Mouse (Mus musculus): ENCODE measurements around the gene Rmdn2. TPM values are rescaled to one million over a fixed set of nuclear protein-coding genes. Genes with fewer than 3 reads are reported as not detected.
A peak's percentile ranks its signal among the peaks of the same experiment; 100 is the strongest.

Rmdn2 gene
- total RNA-seq, 2 experiments from 2014 or later, result 6.7 to 6.9 TPM

DNA sequence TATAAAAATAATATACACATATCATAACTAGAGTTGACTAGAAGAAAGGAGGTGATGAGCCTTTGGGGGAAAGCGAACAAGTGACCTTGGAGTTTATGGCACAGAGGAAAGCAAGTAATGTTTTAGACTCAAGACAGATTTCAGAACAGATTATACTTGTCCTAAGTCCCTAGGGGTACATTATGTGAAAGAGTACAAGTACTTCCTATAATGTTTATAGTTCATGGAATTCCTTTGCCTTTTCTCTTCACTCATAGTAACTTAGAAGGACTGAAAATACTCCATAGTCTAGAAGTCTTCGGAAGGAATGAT lies 52.4 kb downstream of the Rmdn2 start:
- DNase-seq, result no peak
- intact Hi-C loops (cut with DNase I; ENCODE audit: low total_unique reads), result loop anchor here (5.0 to 10.0 kb wide), 2 partner anchors 51 to 178 kb away; partner anchors contain the start of gene Cyp1b1

- intact Hi-C loops (cut with DNase I; ENCODE audit: low total_unique reads), result no loop called here
- DNase-seq, result no peak
Measured at GRCm38 (mm10) chr17:79670837-79671236, 59.2 kb downstream of the Rmdn2 start.

DNA sequence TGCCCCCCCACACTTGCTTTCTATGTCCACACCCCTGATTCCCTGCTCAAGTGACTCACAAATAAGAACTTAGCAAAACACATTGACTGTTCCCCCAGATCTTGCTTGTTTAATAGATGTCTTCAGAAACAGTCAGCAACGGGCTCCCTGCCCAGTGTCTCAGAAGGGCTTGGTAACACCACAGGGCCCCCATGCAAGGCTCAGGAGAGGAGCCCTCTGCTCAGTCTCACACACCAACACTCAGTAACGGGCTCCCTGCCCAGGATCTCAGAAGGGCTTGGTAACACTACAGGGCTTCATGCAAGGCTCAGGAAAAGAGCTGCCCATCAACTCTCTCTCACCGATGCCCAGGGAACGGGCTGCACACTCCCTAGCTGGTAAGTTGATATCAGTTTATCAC lies 83.4 kb downstream of the Rmdn2 start:
- intact Hi-C loops (cut with DNase I; ENCODE audit: low total_unique reads), result no loop called here
- DNase-seq, result peak; percentile 10

GRCm38 (mm10) chr17:79695541-79695940 lies 83.9 kb downstream of the Rmdn2 start:
- DNase-seq, result no peak
- intact Hi-C loops (cut with DNase I; ENCODE audit: low total_unique reads), result no loop called here

- DNase-seq, result no peak
- intact Hi-C loops (cut with DNase I; ENCODE audit: low total_unique reads), result no loop called here
Measured at GRCm38 (mm10) chr17:79699197-79699596, 87.5 kb downstream of the Rmdn2 start.

GRCm38 (mm10) chr17:79700871-79701270 lies 89.2 kb downstream of the Rmdn2 start:
- intact Hi-C loops (cut with DNase I; ENCODE audit: low total_unique reads), result loop anchor here (5.0 kb wide), 1 partner anchor 136 kb away; no protein-coding TSS in a partner anchor
- DNase-seq, result no peak

- intact Hi-C loops (cut with DNase I; ENCODE audit: low total_unique reads), result no loop called here
- DNase-seq, result no peak
Measured at GRCm38 (mm10) chr17:79705671-79706455, 94.2 kb downstream of the Rmdn2 start.

DNA sequence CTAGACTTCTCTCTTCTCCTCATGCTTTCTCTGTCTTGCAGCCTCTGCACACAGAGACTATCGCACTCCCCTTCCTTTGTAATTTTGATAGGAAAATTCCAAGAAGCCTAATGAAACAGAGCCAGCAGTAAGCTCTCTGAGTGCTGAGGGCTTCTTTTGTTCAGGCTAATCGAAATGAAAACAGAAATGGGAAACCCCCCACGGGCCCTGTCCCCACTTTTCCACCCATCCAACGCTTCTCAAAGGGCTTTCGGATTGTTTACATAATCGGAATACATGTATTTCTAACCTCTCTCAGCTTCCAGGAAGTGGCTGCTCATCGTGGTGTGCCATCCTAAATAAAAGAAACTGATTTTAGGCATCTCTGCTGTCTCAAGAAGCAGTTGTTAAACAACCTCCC lies 96.5 kb downstream of the Rmdn2 start:
- DNase-seq, result no peak
- intact Hi-C loops (cut with DNase I; ENCODE audit: low total_unique reads), result no loop called here

DNA sequence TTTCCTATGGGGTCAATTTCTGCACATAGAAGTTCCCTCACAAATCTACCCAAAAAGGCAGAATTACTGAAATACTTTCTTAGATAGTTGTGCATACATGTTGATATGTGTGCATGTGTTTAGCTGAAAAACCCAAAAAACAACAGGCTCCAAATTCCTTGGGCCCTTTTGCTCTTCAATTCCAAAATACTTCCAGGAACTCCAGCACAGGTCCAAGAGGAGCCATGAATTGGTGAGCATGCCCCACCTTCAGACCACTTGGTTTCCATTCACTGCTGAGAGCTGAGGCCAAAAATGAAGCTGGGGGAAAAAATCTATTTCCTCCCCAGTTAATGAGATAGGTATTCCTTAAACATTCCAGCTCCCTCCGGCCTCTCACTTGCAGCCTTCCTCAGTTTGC lies 98.1 kb downstream of the Rmdn2 start:
- intact Hi-C loops (cut with DNase I; ENCODE audit: low total_unique reads), result loop anchor here (10.0 kb wide), 1 partner anchor 45 kb away; no protein-coding TSS in a partner anchor

GRCm38 (mm10) chr17:79710246-79710842 lies 98.7 kb downstream of the Rmdn2 start:
- intact Hi-C loops (cut with DNase I; ENCODE audit: low total_unique reads), result loop anchor here (10.0 kb wide), 1 partner anchor 46 kb away; no protein-coding TSS in a partner anchor
- no peak for DNase-seq

More for the DNA sequence above, 98.1 kb downstream of the Rmdn2 start:
- DNase-seq, result no peak

- no peak for DNase-seq
- intact Hi-C loops (cut with DNase I; ENCODE audit: low total_unique reads), result loop anchor here (10.0 kb wide), 1 partner anchor 47 kb away; no protein-coding TSS in a partner anchor
Measured at GRCm38 (mm10) chr17:79711944-79712343, 100.3 kb downstream of the Rmdn2 start.

- intact Hi-C loops (cut with DNase I; ENCODE audit: low total_unique reads), result loop anchor here (10.0 kb wide), 1 partner anchor 48 kb away; no protein-coding TSS in a partner anchor
- no peak for DNase-seq
Measured at GRCm38 (mm10) chr17:79712536-79712935, 100.9 kb downstream of the Rmdn2 start.

DNA sequence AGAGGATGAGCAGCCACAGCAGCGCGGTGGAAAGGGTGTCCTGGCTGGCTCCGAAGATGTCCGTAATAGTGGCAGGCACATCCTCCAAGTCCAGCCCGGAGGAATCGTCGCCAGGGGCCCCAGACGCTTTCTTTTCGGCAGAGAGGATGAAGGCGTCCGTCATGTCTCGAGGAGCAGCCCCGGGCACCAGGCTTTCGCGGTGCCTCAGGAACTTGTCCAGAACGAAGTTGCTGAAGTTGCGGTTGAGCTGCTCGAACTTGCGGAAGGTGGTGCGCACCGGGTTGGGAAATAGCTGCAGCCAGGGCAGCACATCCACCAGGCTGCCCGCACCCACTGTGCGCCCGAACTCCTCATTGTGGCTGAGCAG lies 101.6 kb downstream of the Rmdn2 start:
- no peak for DNase-seq
- intact Hi-C loops (cut with DNase I; ENCODE audit: low total_unique reads), result loop anchor here (10.0 kb wide), 1 partner anchor 48 kb away; no protein-coding TSS in a partner anchor

DNA sequence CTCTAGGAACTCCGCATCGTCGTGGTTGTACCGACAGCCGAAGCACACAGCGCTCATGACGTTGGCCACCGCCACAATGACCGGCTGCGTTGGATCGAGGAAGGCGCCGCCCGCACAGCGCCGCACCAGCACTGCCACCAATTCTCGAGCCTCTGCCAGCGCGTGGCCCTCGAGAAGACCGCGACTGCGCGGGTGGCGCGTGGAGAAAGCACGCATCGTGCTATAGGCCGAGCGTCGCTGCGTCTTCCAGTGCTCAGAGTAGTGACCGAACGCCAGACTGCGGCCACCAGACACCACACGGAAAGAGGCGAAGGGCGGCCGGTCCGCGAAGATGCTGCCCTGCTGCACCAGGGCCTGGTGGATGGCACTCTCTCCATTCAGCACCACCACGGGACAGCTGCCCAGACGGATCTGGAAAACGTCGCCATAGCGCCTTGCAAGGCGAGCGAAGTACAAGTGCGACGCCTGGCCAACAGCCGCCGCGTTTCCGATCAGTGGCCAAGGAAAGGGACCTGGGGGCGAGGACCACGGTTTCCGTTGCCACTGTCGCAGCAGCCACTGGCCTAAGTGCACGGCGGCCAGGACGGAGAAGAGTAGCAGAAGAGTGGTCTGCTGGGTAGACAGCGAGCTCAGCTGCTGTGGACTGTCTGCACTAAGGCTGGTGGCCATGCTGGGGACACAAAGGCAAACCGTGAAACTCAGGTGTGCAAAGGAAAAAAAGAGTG lies 102.1 kb downstream of the Rmdn2 start:
- peak; percentile 39 for DNase-seq
- intact Hi-C loops (cut with DNase I; ENCODE audit: low total_unique reads), result loop anchor here (10.0 kb wide), 1 partner anchor 49 kb away; no protein-coding TSS in a partner anchor

GRCm38 (mm10) chr17:79714368-79714895 lies 102.8 kb downstream of the Rmdn2 start:
- intact Hi-C loops (cut with DNase I; ENCODE audit: low total_unique reads), result loop anchor here (10.0 kb wide), 1 partner anchor 50 kb away; no protein-coding TSS in a partner anchor
- DNase-seq, result no peak

GRCm38 (mm10) chr17:79714931-79715637 lies 103.4 kb downstream of the Rmdn2 start, which contains the start of gene Cyp1b1:
Gene Cyp1b1, minus strand, starts transcription at chr17:79715061.
- no peak for DNase-seq
- intact Hi-C loops (cut with DNase I; ENCODE audit: low total_unique reads), result loop anchor here (10.0 kb wide), 1 partner anchor 50 kb away; no protein-coding TSS in a partner anchor

DNA sequence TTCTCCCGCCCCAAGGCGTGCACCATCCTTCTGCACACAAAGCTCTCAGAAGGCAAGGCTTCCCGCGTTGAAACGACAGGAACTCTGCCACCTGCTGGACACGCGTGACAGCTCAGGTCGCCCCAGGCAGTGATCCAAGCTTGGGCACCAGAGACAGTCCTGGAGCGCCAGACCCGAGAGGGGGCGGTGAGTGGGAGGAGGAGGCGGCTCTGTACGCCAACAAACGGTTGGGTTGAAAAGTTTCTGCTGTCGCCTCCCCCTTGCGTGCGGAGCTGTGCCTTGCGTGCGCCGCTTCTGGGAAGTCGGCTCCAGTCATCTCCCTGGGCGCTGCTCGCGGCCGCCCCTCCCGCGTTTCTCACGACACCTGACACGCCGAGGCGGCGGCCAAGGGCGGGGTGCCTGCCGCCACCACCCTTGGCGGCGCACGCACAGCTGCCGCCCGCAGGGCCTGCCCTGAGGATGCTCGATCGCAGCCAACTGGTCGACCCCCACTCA lies 104.0 kb downstream of the Rmdn2 start:
- peak; percentile 81 for DNase-seq
- intact Hi-C loops (cut with DNase I; ENCODE audit: low total_unique reads), result loop anchor here (10.0 kb wide), 1 partner anchor 51 kb away; no protein-coding TSS in a partner anchor

- intact Hi-C loops (cut with DNase I; ENCODE audit: low total_unique reads), result no loop called here
- DNase-seq, result no peak
Measured at GRCm38 (mm10) chr17:79720681-79721080, 109.0 kb downstream of the Rmdn2 start.

DNA sequence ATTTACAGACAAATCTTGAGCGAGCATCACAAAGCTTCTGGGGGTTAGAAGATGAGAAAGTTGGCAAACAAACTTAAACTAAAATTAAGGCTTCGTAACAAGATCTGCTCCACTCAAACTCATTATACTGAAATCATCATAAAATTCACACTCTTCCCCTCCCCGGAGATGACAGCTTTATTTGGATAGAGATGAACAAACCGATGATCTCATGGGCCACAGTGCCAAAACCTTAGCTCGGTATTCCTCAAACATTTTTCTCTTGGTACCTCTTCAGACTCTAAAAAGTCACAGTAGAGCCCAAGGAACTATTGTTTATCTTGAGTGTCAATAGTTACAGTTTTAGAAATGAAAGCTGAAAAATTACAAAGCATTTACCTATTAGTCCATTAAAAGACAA lies 115.0 kb downstream of the Rmdn2 start:
- intact Hi-C loops (cut with DNase I; ENCODE audit: low total_unique reads), result no loop called here
- DNase-seq, result no peak

Data from gastrocnemius, postnatal 14 days (tissue).